Mouse (Mus musculus) embryonic facial prominence, embryonic 10.5 days (tissue): ENCODE measurements around the gene Axdnd1. TPM values are rescaled to one million over a fixed set of nuclear protein-coding genes. Genes with fewer than 3 reads are reported as not detected.

ENCODE experiments used
- DNase-seq: peaks from one replicate; pipeline ENCODE4 v3.0.0-alpha.2; 2017; ENCODE audit warnings: low spot score
- H3K27ac ChIP-seq: fragments of 300-500 bp; sonication (generic); replicated peaks from 2 replicates; pipeline ENCODE4 v1.5.1; 2016; ENCODE audit warnings: mild to moderate bottlenecking
- H3K27me3 ChIP-seq: fragments of 300-500 bp; sonication (generic); replicated peaks from 2 replicates; pipeline ENCODE4 v1.6.1; 2016; ENCODE audit warnings: low read depth, mild to moderate bottlenecking; ENCODE audit not compliant: poor library complexity, severe bottlenecking
- H3K36me3 ChIP-seq: fragments of 300-500 bp; sonication (generic); replicated peaks from 2 replicates; pipeline ENCODE4 v1.6.1; 2016; ENCODE audit warnings: mild to moderate bottlenecking, moderate library complexity
- H3K4me1 ChIP-seq: fragments of 300-500 bp; sonication (generic); 2 replicates; pipeline ENCODE4 v1.6.1; 2016
- H3K4me3 ChIP-seq: fragments of 300-500 bp; sonication (generic); 2 replicates; pipeline ENCODE4 v1.5.1; 2016; ENCODE audit warnings: mild to moderate bottlenecking, moderate library complexity
- H3K9me3 ChIP-seq: fragments of 300-500 bp; sonication (generic); 2 replicates; pipeline ENCODE4 v1.6.1; 2016; ENCODE audit warnings: mild to moderate bottlenecking
- WGBS: fragments of 180-500 bp; shearing (Covaris S2); methylation state at CpG from one replicate; pipeline ENCODE4 v1.1.7; 2016; 5-methylcytosine and 5-hydroxymethylcytosine counted together
- polyA plus RNA-seq: library from polyadenylated mRNA; unstranded; fragments of >200 nt; fragmentation: Nextera tagmentation; extraction: Ambion mirVana; gene quantifications from 2 replicates; pipeline ENCODE4 v1.2.1, GENCODE M21; 2016

The Axdnd1 gene
- polyA plus RNA-seq, result 0.28 and 0.30 TPM in 2 replicates

DNA sequence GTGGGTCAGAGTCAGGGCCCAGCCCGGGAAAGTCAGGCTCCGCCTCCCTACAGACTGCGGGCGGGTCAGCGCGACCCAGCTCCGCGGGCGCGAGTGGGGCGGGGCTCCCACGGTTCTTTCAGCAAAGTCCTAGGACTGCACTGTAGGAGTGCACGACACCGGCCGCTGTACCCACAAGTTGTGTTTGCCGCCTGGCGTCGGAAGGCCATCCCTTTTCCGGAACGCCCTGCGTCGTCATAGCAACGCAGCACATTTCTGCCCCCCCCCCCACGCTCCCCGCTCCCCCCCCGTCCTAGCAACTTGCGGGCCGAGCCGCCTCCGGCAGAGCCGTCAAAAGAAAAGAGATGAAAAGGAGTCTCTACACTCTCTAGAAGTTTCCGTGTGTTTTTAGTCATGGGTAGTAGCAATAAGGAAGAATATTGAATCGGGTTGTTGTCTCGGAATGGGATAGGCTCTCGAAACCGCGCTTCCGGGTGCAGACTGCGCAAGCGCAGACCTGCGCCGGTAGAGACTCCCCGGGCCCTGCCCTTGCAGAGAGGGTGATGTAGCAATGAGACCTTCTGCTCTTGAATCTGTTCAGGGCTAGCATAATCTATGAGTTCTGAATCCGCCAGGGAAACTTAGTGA lies at the start of gene Axdnd1:
TSS of gene Axdnd1 (minus strand) at position 489 of the 627 bp plus-strand sequence.
- WGBS, result under 1% methylated on average over 44 of the region's 44 CpGs

GRCm38 (mm10) chr1:156470557-156470956 lies 49.6 kb upstream of the Axdnd1 start:
- DNase-seq, result no peak
- 79% methylated on average over 7 of the region's 7 CpGs for WGBS
- Histone ChIP-seq H3K36me3 (peaks cover 35% of the 10 kb centered on the region), H3K27me3 (no peaks in the 10 kb centered on the region), H3K9me3 (peaks cover 12% of the 10 kb centered on the region; the same call in 1 of the 2 replicates), H3K4me3 (no peak overlapping the region), H3K27ac (no peak overlapping the region), H3K4me1 (peaks cover 17% of the 10 kb centered on the region)

More for the DNA sequence above, at the start of gene Axdnd1:
- peak; percentile 90 for DNase-seq
- Histone ChIP-seq H3K4me1 (peaks cover 6% of the 10 kb centered on the region), H3K4me3 (peak within 1 kb of the TSS; percentile 73), H3K27ac (peak within 1 kb of the TSS; percentile 80), H3K36me3 (peaks cover 6% of the 10 kb centered on the region; the same call in 1 of the 2 replicates), H3K27me3 (no peaks in the 10 kb centered on the region), H3K9me3 (peaks cover 4% of the 10 kb centered on the region; the same call in 1 of the 2 replicates)

DNA sequence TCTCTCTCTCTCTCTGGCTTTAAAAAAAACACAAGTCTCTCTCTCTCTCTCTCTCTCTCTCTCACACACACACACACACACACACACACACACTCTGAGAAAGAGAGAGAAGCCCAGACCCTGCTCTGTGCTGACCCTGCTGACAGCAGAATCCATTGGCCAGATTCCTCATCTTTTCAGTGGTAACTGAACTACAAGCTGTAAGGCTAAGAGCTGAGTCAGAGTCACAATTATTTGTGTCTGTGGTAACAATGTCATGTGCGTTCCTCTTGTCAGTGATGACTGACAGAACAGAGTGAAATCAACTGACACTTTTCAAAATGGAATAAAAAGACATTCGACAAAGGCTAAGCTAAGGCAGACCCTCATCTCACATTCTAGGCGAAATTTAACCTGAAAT lies 47.6 kb upstream of the Axdnd1 start:
- no peak overlapping the region for H3K4me3 ChIP-seq
- no peaks in the 10 kb centered on the region for H3K27me3 ChIP-seq
- H3K27ac ChIP-seq, result no peak overlapping the region
- peaks cover 51% of the 10 kb centered on the region for H3K36me3 ChIP-seq
- DNase-seq, result no peak
- peaks cover 14% of the 10 kb centered on the region for H3K4me1 ChIP-seq
- 81% methylated on average over 3 of the region's 3 CpGs for whole genome bisulfite sequencing
- peaks cover 12% of the 10 kb centered on the region; the same call in 1 of the 2 replicates for H3K9me3 ChIP-seq

- H3K9me3 ChIP-seq, result peaks cover 12% of the 10 kb centered on the region; the same call in 1 of the 2 replicates
- no peak for DNase-seq
- H3K27me3 ChIP-seq, result no peaks in the 10 kb centered on the region
- peaks cover 58% of the 10 kb centered on the region for H3K36me3 ChIP-seq
- H3K4me3 ChIP-seq, result no peak overlapping the region
- H3K4me1 ChIP-seq, result peaks cover 8% of the 10 kb centered on the region
- no peak overlapping the region for H3K27ac ChIP-seq
- WGBS, result 84% methylated on average over 12 of the region's 12 CpGs
Observed at GRCm38 (mm10) chr1:156467655-156468255, 46.8 kb upstream of the Axdnd1 start.

DNA sequence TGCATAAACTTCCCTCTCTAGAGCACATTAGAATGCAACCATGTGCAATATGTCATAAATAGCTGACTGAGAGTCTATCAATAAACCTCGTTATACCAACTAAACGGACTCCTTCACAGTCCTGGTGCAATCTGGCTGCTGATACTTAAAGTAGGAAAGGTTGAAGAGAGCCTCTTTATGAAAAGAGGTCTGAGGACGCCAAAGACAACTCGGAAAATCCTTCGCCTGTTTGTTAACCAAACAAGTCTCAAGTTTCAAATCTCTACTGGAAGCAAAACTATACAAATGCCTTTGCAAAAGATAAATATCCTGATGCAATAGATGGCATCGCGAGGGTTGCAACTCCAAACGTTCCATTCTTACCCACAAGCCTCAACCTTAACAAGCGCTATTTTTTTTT lies 44.0 kb upstream of the Axdnd1 start:
- 89% methylated on average over 9 of the region's 9 CpGs for WGBS
- H3K4me3 ChIP-seq, result no peak overlapping the region
- no peaks in the 10 kb centered on the region for H3K27me3 ChIP-seq
- peaks cover 59% of the 10 kb centered on the region for H3K36me3 ChIP-seq
- H3K9me3 ChIP-seq, result peaks cover 12% of the 10 kb centered on the region; the same call in 1 of the 2 replicates
- no peaks in the 10 kb centered on the region; the same call in 1 of the 2 replicates for H3K4me1 ChIP-seq
- no peak overlapping the region for H3K27ac ChIP-seq
- no peak for DNase-seq

- no peaks in the 10 kb centered on the region for H3K27me3 ChIP-seq
- no peak overlapping the region for H3K4me3 ChIP-seq
- DNase-seq, result no peak
- H3K4me1 ChIP-seq, result no peaks in the 10 kb centered on the region; the same call in 1 of the 2 replicates
- peaks cover 52% of the 10 kb centered on the region for H3K36me3 ChIP-seq
- H3K9me3 ChIP-seq, result peaks cover 8% of the 10 kb centered on the region; the same call in 1 of the 2 replicates
- 91% methylated on average over 8 of the region's 8 CpGs for WGBS
- H3K27ac ChIP-seq, result no peak overlapping the region
Observed at GRCm38 (mm10) chr1:156463981-156464853, 43.3 kb upstream of the Axdnd1 start.

GRCm38 (mm10) chr1:156462273-156462991 lies 41.5 kb upstream of the Axdnd1 start:
- H3K36me3 ChIP-seq, result peaks cover 44% of the 10 kb centered on the region
- H3K27ac ChIP-seq, result no peak overlapping the region
- H3K4me1 ChIP-seq, result no peaks in the 10 kb centered on the region
- no peaks in the 10 kb centered on the region for H3K27me3 ChIP-seq
- no peak overlapping the region for H3K4me3 ChIP-seq
- no peak for DNase-seq
- WGBS, result 74% methylated on average over 12 of the region's 12 CpGs
- H3K9me3 ChIP-seq, result peaks cover 8% of the 10 kb centered on the region; the same call in 1 of the 2 replicates

DNA sequence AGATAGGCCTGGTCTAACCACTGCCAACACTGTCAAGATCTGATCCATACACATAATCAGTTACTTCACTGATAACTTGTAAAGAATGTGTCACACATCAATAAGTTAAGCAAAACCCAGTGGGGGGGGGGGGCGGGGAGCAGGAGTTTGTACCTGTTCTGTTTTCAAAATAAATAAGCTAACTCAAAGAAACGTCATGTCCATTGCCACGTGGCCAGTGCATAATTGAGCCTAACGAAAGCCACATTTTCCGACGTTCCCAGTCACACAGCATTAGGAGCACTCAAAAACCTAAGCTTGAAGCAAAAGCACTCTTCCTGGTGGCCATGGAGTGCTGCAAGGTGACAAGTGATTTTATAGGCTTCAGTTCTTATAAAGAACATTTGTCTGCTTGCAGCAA lies 40.1 kb upstream of the Axdnd1 start:
- peaks cover 44% of the 10 kb centered on the region for H3K36me3 ChIP-seq
- WGBS, result 58% methylated on average over 6 of the region's 6 CpGs

GRCm38 (mm10) chr1:156460216-156460615 lies 39.3 kb upstream of the Axdnd1 start:
- Histone ChIP-seq H3K9me3 (no peaks in the 10 kb centered on the region), H3K27ac (no peak overlapping the region), H3K27me3 (no peaks in the 10 kb centered on the region), H3K4me1 (no peaks in the 10 kb centered on the region), H3K36me3 (peaks cover 44% of the 10 kb centered on the region), H3K4me3 (no peak overlapping the region)
- WGBS, result 89% methylated on average over 4 of the region's 4 CpGs
- DNase-seq, result no peak

More for the DNA sequence above, 40.1 kb upstream of the Axdnd1 start:
- no peak for DNase-seq
- no peaks in the 10 kb centered on the region for H3K27me3 ChIP-seq
- no peaks in the 10 kb centered on the region for H3K4me1 ChIP-seq
- no peak overlapping the region for H3K4me3 ChIP-seq
- H3K9me3 ChIP-seq, result peaks cover 2% of the 10 kb centered on the region; the same call in 1 of the 2 replicates
- no peak overlapping the region for H3K27ac ChIP-seq

- H3K36me3 ChIP-seq, result peaks cover 43% of the 10 kb centered on the region
- WGBS, result 80% methylated on average over 3 of the region's 3 CpGs
Observed at GRCm38 (mm10) chr1:156459690-156460089, 38.7 kb upstream of the Axdnd1 start.

GRCm38 (mm10) chr1:156458391-156459060 lies 37.6 kb upstream of the Axdnd1 start:
- Histone ChIP-seq H3K36me3 (peaks cover 47% of the 10 kb centered on the region), H3K9me3 (no peaks in the 10 kb centered on the region), H3K27ac (no peak overlapping the region), H3K4me1 (no peaks in the 10 kb centered on the region), H3K27me3 (no peaks in the 10 kb centered on the region), H3K4me3 (no peak overlapping the region)
- DNase-seq, result no peak
- WGBS, result 85% methylated on average over 8 of the region's 8 CpGs

More at GRCm38 (mm10) chr1:156459690-156460089, 38.7 kb upstream of the Axdnd1 start:
- Histone ChIP-seq H3K4me3 (no peak overlapping the region), H3K9me3 (no peaks in the 10 kb centered on the region), H3K27me3 (no peaks in the 10 kb centered on the region), H3K27ac (no peak overlapping the region), H3K4me1 (no peaks in the 10 kb centered on the region)
- DNase-seq, result no peak
